Comparison of ENCODE assay signal across 8 mouse cellular contexts in the genomic region with DNA sequence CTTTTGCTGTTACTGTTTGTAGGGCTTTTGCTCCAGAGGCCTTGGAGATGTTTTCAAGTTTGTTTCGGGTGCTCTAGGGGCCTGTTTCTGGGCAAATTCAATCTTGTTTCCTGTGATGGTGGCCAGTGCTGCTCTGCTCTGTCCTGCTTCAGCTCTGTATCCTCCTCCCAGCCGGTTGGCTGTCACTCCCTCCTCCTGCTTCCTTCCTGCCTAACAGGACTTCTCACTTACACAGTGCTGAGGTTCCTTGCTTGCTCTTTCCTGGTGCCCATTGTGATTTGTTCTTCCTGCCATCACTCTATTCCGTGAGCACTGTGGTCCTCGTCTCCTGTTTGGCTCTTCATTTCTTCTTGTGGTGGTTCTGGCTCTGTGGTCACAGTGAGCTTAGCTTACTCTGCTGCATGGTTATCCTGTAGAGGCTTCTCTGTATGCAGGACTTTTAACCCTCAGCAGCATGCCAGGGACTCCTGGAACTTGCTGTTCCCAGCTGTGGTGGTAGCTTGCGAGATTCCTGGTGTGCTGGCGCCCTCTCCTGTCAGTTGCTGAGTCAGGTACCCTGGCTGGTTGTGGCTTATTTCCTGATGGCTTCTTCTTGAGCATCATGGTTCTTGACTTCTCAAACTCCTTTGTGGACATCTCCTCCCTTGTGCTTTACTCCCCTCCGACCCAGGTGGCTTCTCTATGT.
DNase-seq lines count a peak whose midpoint lies in the region; ATAC-seq lines count a peak whose summit lies in the region.

No protein-coding gene starts in this region.

- H3K4me2 ChIP-seq in hindbrain, embryonic 13.5 days: no peak overlapping the region

- H3K4me1 ChIP-seq in hindbrain, embryonic 13.5 days (replicated peaks): peaks cover 16% of the 10 kb centered on the region

- no peak overlapping the region for H3K9ac ChIP-seq in hindbrain, embryonic 13.5 days

- H3K4me3 ChIP-seq in hindbrain, embryonic 13.5 days: no peak overlapping the region

- ATAC-seq in hindbrain, embryonic 13.5 days (ENCODE audit: low FRiP score): peak; percentile 78; the same call in 1 of the 2 replicates

- DNase-seq in MEL-GATA-1-ER (ENCODE audit: extremely low read depth, low read depth): peak; percentile 26
- DNase-seq in cerebellum, adult 8-10 months: peak; percentile 80
- peak; percentile 69 to 77 for DNase-seq in frontal cortex, postnatal 14 days (ENCODE audit: low spot score in 2 of 2)
- peak; percentile 67 to 90 for DNase-seq in layer of hippocampus, postnatal 25 days (ENCODE audit: extremely low spot score in 1 of 2, low spot score in 1 of 2)
- peak; percentile 89 for DNase-seq in lung, postnatal 14 days
- DNase-seq in retina, postnatal 1 day: peak; percentile 85
- peak; percentile 87 for DNase-seq in thymus, postnatal 4 days

- WGBS in hindbrain, embryonic 13.5 days: 40% methylated on average over 7 of the region's 7 CpGs

- no peaks in the 10 kb centered on the region for H3K27me3 ChIP-seq in hindbrain, embryonic 13.5 days

- H3K36me3 ChIP-seq in hindbrain, embryonic 13.5 days: no peaks in the 10 kb centered on the region

- no peak overlapping the region for H3K27ac ChIP-seq in hindbrain, embryonic 13.5 days

- no peaks in the 10 kb centered on the region for H3K9me3 ChIP-seq in hindbrain, embryonic 13.5 days

Comparison
In these comparisons a context has a peak if more than half of its experiments do, and no peak if none do; other contexts are left out.
1. DNase-seq: peak in every context shown above with its lines; median percentile 89 in lung, postnatal 14 days; 87 in thymus, postnatal 4 days; 85 in retina, postnatal 1 day; 80 in cerebellum, adult 8-10 months; 78 in layer of hippocampus, postnatal 25 days; 73 in frontal cortex, postnatal 14 days; 26 in MEL-GATA-1-ER.